ENCODE assay signal across 11 mouse cellular contexts in the genomic region with DNA sequence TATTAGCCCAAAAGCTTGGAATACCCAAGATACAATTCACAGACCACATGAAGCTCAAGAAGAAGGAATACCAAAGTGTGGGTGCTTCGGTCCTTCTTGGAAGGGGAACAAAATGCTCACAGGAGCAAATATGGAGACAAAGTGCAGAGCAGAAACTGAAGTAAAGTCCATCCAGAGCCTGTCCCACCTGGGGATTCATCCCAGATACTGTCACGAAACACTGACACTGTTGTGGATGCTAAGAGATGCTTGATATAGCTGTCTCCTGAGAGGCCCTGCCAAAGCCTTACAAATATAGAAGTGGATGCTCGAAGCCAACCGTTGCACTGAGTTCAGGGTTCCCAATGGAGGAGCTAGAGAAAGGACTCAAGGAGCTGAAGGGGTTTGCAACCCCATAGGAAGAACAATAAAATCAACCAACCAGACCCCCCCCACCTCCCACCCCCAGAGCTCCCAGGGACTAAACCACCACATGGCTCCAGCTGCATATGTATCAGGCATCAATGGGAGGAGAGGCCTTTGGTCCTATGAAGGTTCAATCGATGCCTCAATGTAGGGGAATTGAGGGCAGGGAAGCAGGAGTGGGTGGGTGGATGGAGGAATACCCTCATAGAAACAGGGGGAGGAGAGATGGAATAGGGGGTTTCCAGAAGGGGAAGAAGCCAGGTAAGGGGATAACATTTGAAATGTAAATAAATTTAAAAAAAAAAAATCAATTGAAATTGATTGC. TPM values are rescaled to one million over a fixed set of nuclear protein-coding genes. Genes with fewer than 3 reads are reported as not detected.
DNase-seq lines count a peak whose midpoint lies in the region; ATAC-seq and TF ChIP-seq lines count a peak whose summit lies in the region.
"Had no signal": no experiment of that assay in that cellular context is flagged by ENCODE, and none has a peak within 500 bp of the region (broad histone marks: within the 10 kb centered on the region; RNA-seq: fewer than 3 reads in every experiment).

No protein-coding gene starts in this region.

- TF ChIP-seq CTCF in heart, adult 2 months (IDR thresholded peaks at IDR 0.05) = no peak

- peak overlapping the region; percentile 8; the same call in 1 of the 2 replicates for H3K4me2 ChIP-seq in heart, embryonic 12.5 days
- H3K4me2 ChIP-seq in limb, embryonic 15.5 days = no peak overlapping the region

- no peak overlapping the region for H3K9ac ChIP-seq in heart, embryonic 12.5 days
- H3K9ac ChIP-seq in heart, adult 2 months (ENCODE audit: low read depth, low read length) = no peak overlapping the region
- no peak overlapping the region for H3K9ac ChIP-seq in limb, embryonic 15.5 days

- no peak for TF ChIP-seq EP300 in heart, adult 2 months (IDR thresholded peaks at IDR 0.05; ENCODE audit: insufficient read depth, low read depth, low read length)

- 78% methylated on average over 5 of the region's 5 CpGs for WGBS in heart, embryonic 12.5 days
- 83% methylated on average over 5 of the region's 5 CpGs for WGBS in heart, adult 2 months
- 78% methylated on average over 5 of the region's 5 CpGs for WGBS in forebrain, embryonic 10.5 days
- WGBS in limb, embryonic 15.5 days = 82% methylated on average over 5 of the region's 5 CpGs

- TF ChIP-seq POLR2A in heart, adult 2 months (IDR thresholded peaks at IDR 0.05; ENCODE audit: insufficient read depth, low read depth, low read length) = no peak

- peaks cover 3% of the 10 kb centered on the region for H3K4me1 ChIP-seq in heart, embryonic 12.5 days (replicated peaks)
- H3K4me1 ChIP-seq in heart, adult 2 months (ENCODE audit: control insufficient read depth, insufficient read depth, low read length) = peaks cover 1% of the 10 kb centered on the region; the same call in 1 of the 2 replicates
- peaks cover 20% of the 10 kb centered on the region for H3K4me1 ChIP-seq in forebrain, embryonic 10.5 days
- peaks cover 4% of the 10 kb centered on the region; the same call in 1 of the 2 replicates for H3K4me1 ChIP-seq in limb, embryonic 15.5 days

- H3K27ac ChIP-seq in heart, embryonic 12.5 days (ENCODE audit: poor library complexity, severe bottlenecking) = no peak overlapping the region
- no peak overlapping the region for H3K27ac ChIP-seq in heart, adult 2 months
- no peak overlapping the region for H3K27ac ChIP-seq in forebrain, embryonic 10.5 days
- H3K27ac ChIP-seq in limb, embryonic 15.5 days = no peak overlapping the region

- H3K4me3 ChIP-seq in heart, embryonic 12.5 days = no peak overlapping the region
- no peak overlapping the region for H3K4me3 ChIP-seq in heart, adult 2 months
- peak overlapping the region; percentile 62; the same call in 1 of the 2 replicates for H3K4me3 ChIP-seq in forebrain, embryonic 10.5 days
- peak overlapping the region; percentile 62; the same call in 1 of the 2 replicates for H3K4me3 ChIP-seq in limb, embryonic 15.5 days

- H3K9me3 ChIP-seq in heart, embryonic 12.5 days (replicated peaks) = no peaks in the 10 kb centered on the region
- no peaks in the 10 kb centered on the region for H3K9me3 ChIP-seq in forebrain, embryonic 10.5 days
- H3K9me3 ChIP-seq in limb, embryonic 15.5 days = no peaks in the 10 kb centered on the region

- H3K27me3 ChIP-seq in heart, embryonic 12.5 days (replicated peaks) = no peaks in the 10 kb centered on the region
- H3K27me3 ChIP-seq in heart, adult 2 months (ENCODE audit: control insufficient read depth, insufficient read depth, low read length) = no peaks in the 10 kb centered on the region
- no peaks in the 10 kb centered on the region for H3K27me3 ChIP-seq in forebrain, embryonic 10.5 days (ENCODE audit: poor library complexity, severe bottlenecking)
- H3K27me3 ChIP-seq in limb, embryonic 15.5 days = no peaks in the 10 kb centered on the region

- no peaks in the 10 kb centered on the region for H3K36me3 ChIP-seq in heart, embryonic 12.5 days
- H3K36me3 ChIP-seq in heart, adult 2 months (ENCODE audit: control insufficient read depth, insufficient read depth, low read length) = no peaks in the 10 kb centered on the region
- H3K36me3 ChIP-seq in forebrain, embryonic 10.5 days (replicated peaks) = no peaks in the 10 kb centered on the region
- H3K36me3 ChIP-seq in limb, embryonic 15.5 days = no peaks in the 10 kb centered on the region

- ATAC-seq in heart, embryonic 12.5 days (ENCODE audit: insufficient number of reproducible peaks, low FRiP score) = no peak
- ATAC-seq in limb, embryonic 15.5 days (ENCODE audit: insufficient number of reproducible peaks, low FRiP score, low TSS enrichment, low read depth) = no peak

- intact Hi-C loops in heart, adult 2 months (cut with DNase I) = loop anchor here (10.0 kb wide), 1 partner anchor 155 kb away; no protein-coding TSS in a partner anchor

- no peaks in the 10 kb centered on the region for H3K79me2 ChIP-seq in heart, adult 2 months (replicated peaks; ENCODE audit: control insufficient read depth, insufficient read depth, low read length)

- no peak for DNase-seq in heart, adult 2 months
- peak; percentile 25 for DNase-seq in A20 (ENCODE audit: low read depth, low spot score)
- DNase-seq in forebrain, embryonic 10.5 days (ENCODE audit: extremely low spot score, low spot score) = no peak
- DNase-seq in urinary bladder, postnatal 10 days (ENCODE audit: low spot score) = no peak
- DNase-seq in layer of hippocampus, postnatal 14 days (ENCODE audit: low spot score in 2 of 2) = no peak
- no peak for DNase-seq in retina, postnatal 1 day

RNA-seq across cellular contexts. Expression of gene Klrb1c, which starts 29.6 kb away (rescaled TPM):
- polyA plus RNA-seq in heart, embryonic 12.5 days (2016; fragmentation: Nextera tagmentation; extraction: Ambion mirVana) = not detected in 2 replicates
- total RNA-seq in heart, adult 2 months (2021) = under 1 TPM; 0.18 TPM
- 0.20 and 0.92 TPM in 2 replicates for polyA plus RNA-seq in heart, adult 2 months (2012; rRNA removed)
- not detected in 2 replicates for polyA plus RNA-seq in forebrain, embryonic 10.5 days (2016; fragmentation: Nextera tagmentation; extraction: Ambion mirVana)
- 0.07 TPM in 1 of 2 replicates, not detected in the other for polyA plus RNA-seq in limb, embryonic 15.5 days (2015; fragmentation: Nextera tagmentation; extraction: Ambion mirVana)
- total RNA-seq in layer of hippocampus, postnatal 14 days (2021) = not detected

RNA-seq across cellular contexts. Expression of gene Klrb1, which starts 36.5 kb away (rescaled TPM):
- polyA plus RNA-seq in heart, embryonic 12.5 days (2016; fragmentation: Nextera tagmentation; extraction: Ambion mirVana) = not detected in 2 replicates
- not detected for total RNA-seq in heart, adult 2 months (2021)
- not detected in 2 replicates for polyA plus RNA-seq in heart, adult 2 months (2012; rRNA removed)
- not detected in 2 replicates for polyA plus RNA-seq in forebrain, embryonic 10.5 days (2016; fragmentation: Nextera tagmentation; extraction: Ambion mirVana)
- polyA plus RNA-seq in limb, embryonic 15.5 days (2015; fragmentation: Nextera tagmentation; extraction: Ambion mirVana) = not detected in 2 replicates
- 1 to 10 TPM; 2.0 to 2.9 TPM for total RNA-seq in layer of hippocampus, postnatal 14 days (2021)
- total RNA-seq: ES-E14; liver, adult 2 months had no signal
- polyA plus RNA-seq: gonadal fat pad, adult 2 months; liver, adult 2 months had no signal

Comparison
In these comparisons a context has a peak if more than half of its experiments do, and no peak if none do; other contexts are left out.
1. H3K4me3 ChIP-seq: peak in forebrain, embryonic 10.5 days (single experiment) and limb, embryonic 15.5 days (single experiment); none in heart, embryonic 12.5 days (single experiment) and heart, adult 2 months (single experiment).